Mouse (Mus musculus): ENCODE measurements around the gene E030025P04Rik.

DNA sequence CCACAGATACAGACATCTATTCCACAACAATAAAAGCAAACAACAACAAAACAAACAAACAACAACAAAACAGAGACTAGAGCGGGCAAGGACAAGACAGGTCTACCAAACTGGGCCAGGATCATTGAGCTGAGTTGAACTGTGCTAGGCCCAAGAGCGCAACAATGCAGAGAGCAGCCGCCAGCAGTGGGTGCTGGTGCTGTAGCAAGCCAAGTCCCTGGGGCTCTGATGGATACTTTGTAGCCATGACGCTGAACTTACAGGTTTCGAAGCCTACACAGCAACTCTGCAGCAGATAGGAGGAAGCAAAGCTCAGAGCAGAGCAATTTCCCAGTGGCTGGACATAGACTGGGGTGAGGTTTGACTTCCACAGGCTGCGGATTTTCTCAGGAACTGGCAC lies 26.6 kb upstream of the E030025P04Rik start:
- no peak for TF ChIP-seq CTCF (IDR thresholded peaks at IDR 0.05; ENCODE audit: borderline replicate concordance, insufficient read depth, low read depth, low read length)
- no peak for TF ChIP-seq POLR2A (IDR thresholded peaks at IDR 0.05; ENCODE audit: borderline replicate concordance, insufficient read depth, low read length)
